Mouse (Mus musculus) C2C12 (cell line): ENCODE data around the gene Dbt.

ENCODE experiments used
- CEBPB ChIP-seq: IDR thresholded peaks from one replicate; pipeline ENCODE4 v1.6.1; 2011; ENCODE audit warnings: low read depth, mild to moderate bottlenecking, control low read depth, moderate library complexity
- CTCF ChIP-seq: IDR thresholded peaks from one replicate; pipeline ENCODE4 v1.5.1; 2011; ENCODE audit not compliant: control insufficient read depth, insufficient read depth, insufficient read length
- MAX ChIP-seq: IDR thresholded peaks from one replicate; pipeline ENCODE4 v1.6.1; 2011; ENCODE audit warnings: mild to moderate bottlenecking, control low read depth
- USF1 ChIP-seq: IDR thresholded peaks from one replicate; pipeline ENCODE4 v1.6.1; 2011; ENCODE audit warnings: low read depth, mild to moderate bottlenecking, control low read depth, moderate library complexity

DNA sequence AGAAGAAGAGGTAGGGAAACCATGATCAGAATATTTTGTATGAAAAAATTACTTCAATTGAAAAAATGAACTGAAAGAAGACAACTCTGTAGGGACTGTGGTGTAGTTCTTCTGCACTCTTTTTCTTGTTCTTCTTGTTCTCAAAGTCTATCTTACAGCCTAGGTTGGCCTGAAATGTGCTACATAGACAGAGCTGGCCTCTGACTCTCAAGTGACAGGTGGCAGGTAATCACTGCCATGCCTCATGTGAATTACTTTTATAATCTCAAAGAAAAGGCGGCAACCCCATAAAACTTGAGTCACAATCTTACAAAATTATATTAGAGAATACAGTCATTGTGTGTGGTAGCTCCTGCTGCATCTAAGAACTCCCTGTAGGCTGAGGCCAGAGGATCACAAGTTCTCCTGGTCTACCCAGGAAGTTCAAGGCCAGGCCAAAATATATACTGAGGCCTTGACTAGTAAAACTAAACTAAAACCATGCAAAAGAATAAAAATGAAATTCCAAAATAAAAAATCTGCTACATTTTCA, 20.9 kb upstream of the Dbt start:
- TF ChIP-seq USF1, result no peak
- no peak for TF ChIP-seq CTCF
- no peak for TF ChIP-seq CEBPB
- TF ChIP-seq MAX, result no peak
